Mouse (Mus musculus) heart, embryonic 13.5 days (tissue): ENCODE measurements around the gene Glp2r. TPM values are rescaled to one million over a fixed set of nuclear protein-coding genes. Genes with fewer than 3 reads are reported as not detected.

Experiments
- ATAC-seq: fragments of 200-750 bp; cut with Nextera tagmentation; 2 replicates; pipeline ENCODE4 v1.8.0; 2017; ENCODE audit warnings: moderate TSS enrichment; ENCODE audit not compliant: insufficient number of reproducible peaks, low FRiP score, low TSS enrichment; ENCODE audit errors: extremely low read depth
- H3K27ac ChIP-seq: fragments of 300-500 bp; sonication (generic); replicated peaks from 2 replicates; pipeline ENCODE4 v1.5.1; 2015; ENCODE audit warnings: moderate library complexity, mild to moderate bottlenecking, inconsistent platforms
- H3K27me3 ChIP-seq: fragments of 300-500 bp; sonication (generic); replicated peaks from 2 replicates; pipeline ENCODE4 v1.6.1; 2015; ENCODE audit warnings: mild to moderate bottlenecking, inconsistent platforms
- H3K36me3 ChIP-seq: fragments of 300-500 bp; sonication (generic); 2 replicates; pipeline ENCODE4 v1.6.1; 2015; ENCODE audit warnings: mild to moderate bottlenecking, inconsistent platforms
- H3K4me1 ChIP-seq: fragments of 300-500 bp; sonication (generic); 2 replicates; pipeline ENCODE4 v1.6.1; 2015; ENCODE audit warnings: inconsistent platforms
- H3K4me2 ChIP-seq: fragments of 300-500 bp; sonication (generic); 2 replicates; pipeline ENCODE4 v1.6.1; 2015; ENCODE audit warnings: inconsistent platforms, mild to moderate bottlenecking, moderate library complexity
- H3K4me3 ChIP-seq: fragments of 300-500 bp; sonication (generic); 2 replicates; pipeline ENCODE4 v1.5.1; 2015; ENCODE audit warnings: moderate library complexity, mild to moderate bottlenecking, inconsistent platforms
- H3K9ac ChIP-seq: fragments of 300-500 bp; sonication (generic); 2 replicates; pipeline ENCODE4 v1.6.1; 2015; ENCODE audit warnings: inconsistent platforms, mild to moderate bottlenecking, moderate library complexity
- H3K9me3 ChIP-seq: fragments of 300-500 bp; sonication (generic); 2 replicates; pipeline ENCODE4 v1.6.1; 2016; ENCODE audit warnings: inconsistent platforms
- whole genome bisulfite sequencing: fragments of 180-500 bp; shearing (Covaris S2); methylation state at CpG from one replicate; pipeline ENCODE4 v1.1.7; 2015; ENCODE audit warnings: mixed read lengths; 5-methylcytosine and 5-hydroxymethylcytosine counted together
- polyA plus RNA-seq: library from polyadenylated mRNA; unstranded; fragments of >200 nt; fragmentation: Nextera tagmentation; extraction: Ambion mirVana; gene quantifications from 2 replicates; pipeline ENCODE4 v1.2.1, GENCODE M21; 2015

Gene Glp2r
- polyA plus RNA-seq, 1 experiment from 2014 or later = not detected

DNA sequence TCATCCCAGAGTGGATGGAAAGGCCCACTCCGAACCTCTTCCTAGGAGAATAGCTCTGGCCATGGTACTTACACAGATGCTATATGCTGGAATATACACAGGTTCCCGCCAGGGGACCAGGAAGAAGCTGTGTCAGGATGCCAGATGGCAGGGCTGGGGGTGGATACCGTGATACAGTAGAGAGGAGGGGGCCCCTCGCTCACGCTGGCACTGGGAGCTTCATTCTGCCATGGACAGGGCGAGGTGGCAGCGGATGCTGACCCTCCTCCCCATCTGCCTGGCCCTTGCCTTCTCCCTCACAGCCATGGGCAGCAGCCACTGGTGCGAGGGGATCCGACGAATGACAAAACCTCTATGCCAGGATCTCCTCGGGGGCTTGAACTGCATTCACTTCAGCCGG lies 3.4 kb upstream of the Glp2r start, which contains the start of gene Gsg1l2:
TSS of gene Gsg1l2 (plus strand) at position 230 of the 400 bp plus-strand sequence.
- Histone ChIP-seq H3K9ac (no peak within 1 kb of the TSS), H3K9me3 (no peaks in the 10 kb centered on the region), H3K27ac (no peak within 1 kb of the TSS), H3K4me3 (no peak within 1 kb of the TSS), H3K4me2 (no peak within 1 kb of the TSS), H3K36me3 (no peaks in the 10 kb centered on the region), H3K4me1 (no peaks in the 10 kb centered on the region), H3K27me3 (0 out of 2 replicates have a peak, but pooled peaks cover 3% of the 10 kb centered on the region)
- 78% methylated on average over 12 of the region's 12 CpGs for WGBS
- no peak for ATAC-seq

DNA sequence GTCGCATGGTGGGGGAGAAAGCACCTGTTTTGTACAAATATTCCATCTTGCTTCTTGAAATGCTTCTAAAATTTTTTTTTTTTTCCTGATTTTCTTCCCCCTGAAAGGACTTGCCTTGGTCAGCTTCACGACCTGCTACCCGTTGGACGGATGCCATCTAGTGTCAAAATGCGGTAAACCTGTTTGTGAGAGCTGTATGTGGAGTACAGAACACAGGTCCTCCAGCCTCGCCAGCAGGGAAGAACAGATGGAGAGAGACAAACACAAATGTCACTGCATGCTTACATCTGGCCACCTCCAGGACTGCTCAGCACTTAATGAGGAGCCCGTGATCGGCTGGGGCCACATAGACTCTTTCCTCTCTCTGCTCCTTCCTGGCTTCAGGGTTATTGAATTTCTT lies 1.6 kb upstream of the Glp2r start:
- Histone ChIP-seq H3K27ac (no peak overlapping the region), H3K4me3 (no peak overlapping the region), H3K9me3 (no peaks in the 10 kb centered on the region), H3K36me3 (no peaks in the 10 kb centered on the region), H3K4me2 (no peak overlapping the region), H3K27me3 (0 out of 2 replicates have a peak, but pooled peaks cover 3% of the 10 kb centered on the region), H3K4me1 (no peaks in the 10 kb centered on the region), H3K9ac (no peak overlapping the region)
- ATAC-seq = no peak
- WGBS = 27% methylated on average over 8 of the region's 8 CpGs

GRCm38 (mm10) chr11:67771691-67772090 lies 738 bp upstream of the Glp2r start:
- ATAC-seq = no peak
- 0 out of 2 replicates have a peak, but pooled peaks cover 3% of the 10 kb centered on the region for H3K27me3 ChIP-seq
- H3K27ac ChIP-seq = no peak overlapping the region
- no peaks in the 10 kb centered on the region for H3K9me3 ChIP-seq
- H3K9ac ChIP-seq = no peak overlapping the region
- H3K4me1 ChIP-seq = no peaks in the 10 kb centered on the region
- H3K36me3 ChIP-seq = no peaks in the 10 kb centered on the region
- H3K4me3 ChIP-seq = no peak overlapping the region
- WGBS = 57% methylated on average over 2 of the region's 2 CpGs
- no peak overlapping the region for H3K4me2 ChIP-seq

DNA sequence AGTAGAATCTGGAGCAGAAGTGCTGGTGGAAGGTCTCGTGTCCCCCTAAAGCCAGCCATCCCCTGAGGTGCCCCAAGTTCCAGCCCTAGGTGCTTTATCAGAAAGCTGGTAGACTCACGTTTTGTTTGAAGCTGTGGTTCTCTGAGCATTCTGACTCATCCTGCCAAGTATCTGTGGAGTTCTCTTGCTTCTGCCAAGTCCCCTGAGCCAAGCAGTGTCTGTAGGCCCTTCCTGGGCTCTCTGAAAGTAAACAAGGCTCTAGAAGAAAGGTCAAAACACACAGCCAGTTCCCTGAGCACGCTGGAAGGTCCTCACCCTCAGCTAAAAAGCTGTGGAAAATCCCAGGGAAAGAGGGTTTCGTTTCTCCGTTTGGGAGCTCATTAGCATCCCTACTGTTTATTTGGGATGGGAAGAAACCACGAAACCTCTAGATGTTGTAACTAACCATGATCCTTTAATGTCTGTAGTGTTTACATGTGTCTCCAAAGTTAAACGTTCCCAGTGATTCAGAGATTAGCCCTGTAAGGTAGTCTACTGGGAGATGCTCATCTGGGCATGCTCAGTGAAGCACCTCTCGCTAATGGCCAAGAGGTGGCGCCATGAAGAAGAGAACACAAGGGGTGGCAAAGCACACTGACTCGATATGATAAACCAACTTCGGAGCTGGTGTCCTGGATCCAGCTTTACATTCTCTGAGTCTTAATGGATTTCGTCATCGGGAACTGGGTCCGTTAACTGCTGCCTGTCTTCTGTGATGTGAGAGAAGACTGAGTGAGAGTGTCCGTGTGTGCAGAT lies 13.4 kb downstream of the Glp2r start:
- Histone ChIP-seq H3K36me3 (no peaks in the 10 kb centered on the region), H3K4me2 (no peak overlapping the region)
- ATAC-seq = no peak

DNA sequence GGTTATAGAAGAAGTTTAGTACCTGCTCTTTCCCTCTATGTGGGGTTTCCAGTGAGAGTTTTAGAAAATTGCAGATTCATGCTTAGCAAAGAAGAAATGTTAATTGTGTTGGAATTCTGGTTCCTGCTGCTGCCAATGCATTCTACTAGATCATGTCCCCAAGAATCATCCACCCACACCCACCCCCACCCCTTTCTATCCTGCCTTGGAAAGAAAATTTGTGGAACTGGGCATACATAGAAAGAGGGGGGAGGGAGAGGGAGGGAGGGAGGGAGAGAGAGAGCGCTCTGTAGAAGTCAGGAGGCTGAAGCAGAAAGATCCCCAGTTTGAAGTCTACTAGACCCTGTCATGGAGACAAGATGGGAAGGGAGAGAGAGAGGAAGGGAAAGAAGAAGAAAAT lies 14.7 kb downstream of the Glp2r start:
- no peaks in the 10 kb centered on the region for H3K36me3 ChIP-seq
- WGBS = 88% methylated on average over 1 of the region's 1 CpGs
- no peak overlapping the region for H3K9ac ChIP-seq
- no peak overlapping the region for H3K4me2 ChIP-seq
- no peak overlapping the region for H3K4me3 ChIP-seq
- no peak for ATAC-seq
- no peak overlapping the region for H3K27ac ChIP-seq
- H3K27me3 ChIP-seq = peaks cover 12% of the 10 kb centered on the region
- no peaks in the 10 kb centered on the region for H3K4me1 ChIP-seq
- no peaks in the 10 kb centered on the region for H3K9me3 ChIP-seq

More for the DNA sequence above, 13.4 kb downstream of the Glp2r start:
- WGBS = 62% methylated on average over 15 of the region's 15 CpGs
- Histone ChIP-seq H3K9me3 (no peaks in the 10 kb centered on the region), H3K4me3 (no peak overlapping the region), H3K27ac (no peak overlapping the region), H3K27me3 (peaks cover 12% of the 10 kb centered on the region), H3K4me1 (no peaks in the 10 kb centered on the region), H3K9ac (no peak overlapping the region)

GRCm38 (mm10) chr11:67741569-67741968 lies 29.4 kb downstream of the Glp2r start:
- Histone ChIP-seq H3K9ac (no peak overlapping the region), H3K4me3 (no peak overlapping the region), H3K36me3 (no peaks in the 10 kb centered on the region), H3K4me2 (no peak overlapping the region), H3K9me3 (no peaks in the 10 kb centered on the region), H3K4me1 (no peaks in the 10 kb centered on the region), H3K27ac (no peak overlapping the region), H3K27me3 (no peaks in the 10 kb centered on the region)
- no peak for ATAC-seq

DNA sequence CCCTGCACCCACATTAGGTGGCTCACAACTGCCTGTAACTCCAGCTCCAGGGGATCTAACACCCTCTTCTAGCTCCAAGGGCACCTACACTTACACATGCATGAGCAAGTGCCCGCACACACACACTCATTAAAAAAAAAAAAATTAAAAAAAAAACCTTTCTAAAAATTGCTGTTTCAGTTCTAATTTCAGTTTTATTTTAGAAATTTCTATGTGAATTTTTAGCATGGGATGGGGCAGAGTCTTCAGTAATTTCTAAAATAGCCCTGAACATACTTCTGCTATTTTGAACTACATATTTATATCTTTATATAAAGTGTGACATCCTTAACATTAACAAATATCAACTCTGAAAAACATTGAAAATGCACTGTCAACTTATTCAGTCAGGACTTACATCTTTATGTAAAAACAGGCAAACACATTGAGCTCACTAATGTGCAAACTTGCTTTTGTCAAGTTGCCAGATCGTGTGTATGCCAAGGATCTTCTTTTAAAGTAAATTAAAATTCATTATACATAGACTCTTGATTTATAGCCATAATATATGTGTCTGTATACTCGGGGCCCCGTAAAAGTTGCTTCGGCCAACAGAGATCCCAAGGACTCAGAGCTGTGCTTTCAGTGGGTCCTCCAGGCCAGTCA lies 32.0 kb downstream of the Glp2r start:
- no peaks in the 10 kb centered on the region for H3K4me1 ChIP-seq
- H3K9ac ChIP-seq = no peak overlapping the region
- no peaks in the 10 kb centered on the region for H3K36me3 ChIP-seq
- no peak overlapping the region for H3K27ac ChIP-seq
- no peak overlapping the region for H3K4me2 ChIP-seq
- WGBS = 82% methylated on average over 5 of the region's 5 CpGs
- H3K9me3 ChIP-seq = no peaks in the 10 kb centered on the region
- H3K27me3 ChIP-seq = no peaks in the 10 kb centered on the region
- ATAC-seq = no peak
- H3K4me3 ChIP-seq = no peak overlapping the region

GRCm38 (mm10) chr11:67738345-67738744 lies 32.6 kb downstream of the Glp2r start:
- no peak for ATAC-seq
- no peak overlapping the region for H3K4me3 ChIP-seq
- H3K27ac ChIP-seq = no peak overlapping the region
- H3K9ac ChIP-seq = no peak overlapping the region
- H3K9me3 ChIP-seq = no peaks in the 10 kb centered on the region
- H3K27me3 ChIP-seq = no peaks in the 10 kb centered on the region
- WGBS = 74% methylated on average over 6 of the region's 6 CpGs
- no peaks in the 10 kb centered on the region for H3K4me1 ChIP-seq
- no peaks in the 10 kb centered on the region for H3K36me3 ChIP-seq
- H3K4me2 ChIP-seq = no peak overlapping the region

- no peaks in the 10 kb centered on the region for H3K27me3 ChIP-seq
- H3K9me3 ChIP-seq = no peaks in the 10 kb centered on the region
- no peaks in the 10 kb centered on the region for H3K36me3 ChIP-seq
- no peak for ATAC-seq
- H3K9ac ChIP-seq = no peak overlapping the region
- 68% methylated on average over 3 of the region's 3 CpGs for WGBS
- H3K4me2 ChIP-seq = no peak overlapping the region
- no peaks in the 10 kb centered on the region for H3K4me1 ChIP-seq
- H3K4me3 ChIP-seq = no peak overlapping the region
- no peak overlapping the region for H3K27ac ChIP-seq
Measured at GRCm38 (mm10) chr11:67734597-67734996, 36.4 kb downstream of the Glp2r start.

DNA sequence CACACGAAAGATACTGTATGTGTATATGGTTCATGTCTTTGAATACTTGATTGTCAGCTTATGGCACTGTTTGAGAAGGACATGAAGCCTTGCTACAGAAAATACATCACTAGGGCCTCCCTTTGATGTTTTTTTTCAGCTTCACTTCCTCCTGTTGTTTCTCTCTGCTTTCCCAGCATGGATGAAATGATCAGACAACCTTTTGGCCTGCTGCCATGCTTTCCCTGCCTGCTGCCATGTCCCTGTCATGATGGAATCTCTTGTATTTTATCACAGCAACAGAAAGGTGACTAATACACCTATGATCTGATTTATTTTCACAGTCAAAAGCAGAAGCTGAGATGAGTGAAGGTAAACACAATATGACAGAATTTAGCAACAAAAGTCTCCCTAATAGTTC lies 37.2 kb downstream of the Glp2r start:
- no peak overlapping the region for H3K4me3 ChIP-seq
- no peak for ATAC-seq
- no peaks in the 10 kb centered on the region for H3K4me1 ChIP-seq
- no peaks in the 10 kb centered on the region for H3K27me3 ChIP-seq
- H3K9ac ChIP-seq = no peak overlapping the region
- H3K27ac ChIP-seq = no peak overlapping the region
- no peaks in the 10 kb centered on the region for H3K36me3 ChIP-seq
- WGBS = 75% methylated on average over 1 of the region's 1 CpGs
- no peaks in the 10 kb centered on the region for H3K9me3 ChIP-seq
- no peak overlapping the region for H3K4me2 ChIP-seq

GRCm38 (mm10) chr11:67731056-67731455 lies 39.9 kb downstream of the Glp2r start:
- WGBS = 93% methylated on average over 2 of the region's 2 CpGs
- no peak overlapping the region for H3K4me2 ChIP-seq
- no peak overlapping the region for H3K4me3 ChIP-seq
- no peaks in the 10 kb centered on the region for H3K36me3 ChIP-seq
- H3K27me3 ChIP-seq = no peaks in the 10 kb centered on the region
- H3K9ac ChIP-seq = no peak overlapping the region
- no peak overlapping the region for H3K27ac ChIP-seq
- H3K9me3 ChIP-seq = no peaks in the 10 kb centered on the region
- no peak for ATAC-seq
- peaks cover 8% of the 10 kb centered on the region for H3K4me1 ChIP-seq

DNA sequence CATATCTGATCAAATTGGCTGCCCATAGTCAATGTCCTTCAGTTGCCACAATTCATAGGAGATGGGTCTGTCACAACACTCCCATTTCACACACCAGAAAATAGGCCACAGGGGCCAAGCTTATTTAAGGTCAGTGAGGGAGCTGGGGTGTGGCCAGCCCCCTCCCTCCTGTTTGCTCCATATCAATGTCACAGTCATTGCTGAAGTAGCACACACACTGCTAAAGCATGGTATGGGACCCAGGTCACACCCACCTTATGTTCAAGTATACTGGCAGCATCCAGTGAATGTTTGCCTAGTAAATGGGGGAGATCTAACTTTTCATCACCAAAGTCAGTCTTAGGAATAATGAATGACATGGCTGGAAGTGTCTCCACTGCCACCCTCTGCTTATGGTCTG lies 42.2 kb downstream of the Glp2r start:
- H3K4me3 ChIP-seq = no peak overlapping the region
- no peak overlapping the region for H3K27ac ChIP-seq
- H3K36me3 ChIP-seq = no peaks in the 10 kb centered on the region
- no peak for ATAC-seq
- no peaks in the 10 kb centered on the region for H3K9me3 ChIP-seq
- peaks cover 8% of the 10 kb centered on the region for H3K4me1 ChIP-seq
- H3K4me2 ChIP-seq = no peak overlapping the region
- no peak overlapping the region for H3K9ac ChIP-seq
- H3K27me3 ChIP-seq = no peaks in the 10 kb centered on the region
